8 mouse cellular contexts compared by ENCODE assay signal in genomic region chr7:105632551-105632972, GRCm38 (mm10). TPM values are rescaled to one million over a fixed set of nuclear protein-coding genes. Genes with fewer than 3 reads are reported as not detected.
A peak's percentile ranks its signal among the peaks of the same experiment; 100 is the strongest.
DNase-seq lines count a peak whose midpoint lies in the region; ATAC-seq and TF ChIP-seq lines count a peak whose summit lies in the region.

No protein-coding gene starts in this region.

- peak overlapping the region; percentile 87 for H3K9ac ChIP-seq in forebrain, embryonic 14.5 days (ENCODE audit: low read length)
- H3K9ac ChIP-seq in limb, embryonic 14.5 days (ENCODE audit: low read depth, low read length, severe bottlenecking), result peak overlapping the region; percentile 82
- peak overlapping the region; percentile 89 for H3K9ac ChIP-seq in stomach, embryonic 16.5 days (ENCODE audit: low read length)

- H3K27ac ChIP-seq in layer of hippocampus, adult 2 months, result peak overlapping the region; percentile 97
- peak overlapping the region; percentile 58; the same call in 1 of the 2 replicates for H3K27ac ChIP-seq in forebrain, embryonic 14.5 days (ENCODE audit: low read depth, low read length)
- no peak overlapping the region for H3K27ac ChIP-seq in limb, embryonic 14.5 days (replicated peaks; ENCODE audit: low read depth, low read length)
- H3K27ac ChIP-seq in stomach, embryonic 16.5 days (ENCODE audit: low read length), result no peak overlapping the region

- peaks cover 15% of the 10 kb centered on the region for H3K36me3 ChIP-seq in forebrain, embryonic 14.5 days (ENCODE audit: control insufficient read depth, insufficient read depth, low read length)
- H3K36me3 ChIP-seq in limb, embryonic 14.5 days (ENCODE audit: control insufficient read depth, insufficient read depth, low read length), result peaks cover 15% of the 10 kb centered on the region
- H3K36me3 ChIP-seq in stomach, embryonic 16.5 days (ENCODE audit: control insufficient read depth, insufficient read depth, low read length), result no peaks in the 10 kb centered on the region

- no peaks in the 10 kb centered on the region for H3K27me3 ChIP-seq in forebrain, embryonic 14.5 days (replicated peaks; ENCODE audit: control insufficient read depth, insufficient read depth, low read length)
- H3K27me3 ChIP-seq in limb, embryonic 14.5 days (ENCODE audit: control insufficient read depth, insufficient read depth, low read length), result no peaks in the 10 kb centered on the region
- H3K27me3 ChIP-seq in stomach, embryonic 16.5 days (ENCODE audit: control insufficient read depth, insufficient read depth, low read length), result no peaks in the 10 kb centered on the region

- peak overlapping the region; percentile 77 for H3K4me2 ChIP-seq in forebrain, embryonic 14.5 days (ENCODE audit: low read length)
- H3K4me2 ChIP-seq in limb, embryonic 14.5 days (replicated peaks; ENCODE audit: low read depth, low read length, severe bottlenecking), result peak overlapping the region; percentile 67
- H3K4me2 ChIP-seq in stomach, embryonic 16.5 days (ENCODE audit: low read depth, low read length), result peak overlapping the region; percentile 65

- TF ChIP-seq CTCF in layer of hippocampus, adult 2 months (conservative IDR thresholded peaks at IDR 0.05), result no peak
- no peak for TF ChIP-seq CTCF in brain, embryonic 14.5 days (IDR thresholded peaks at IDR 0.05; ENCODE audit: borderline replicate concordance, extremely low read depth, insufficient read depth, insufficient read length)

- TF ChIP-seq POLR2A in brain, embryonic 14.5 days (IDR thresholded peaks at IDR 0.05; ENCODE audit: borderline replicate concordance, extremely low read depth, insufficient read depth, insufficient read length, poor library complexity, severe bottlenecking), result no peak
- no peak for TF ChIP-seq POLR2A in limb, embryonic 14.5 days (IDR thresholded peaks at IDR 0.05; ENCODE audit: borderline replicate concordance, extremely low read depth, insufficient read depth, insufficient read length)

- WGBS in forebrain, embryonic 14.5 days, result 23% methylated on average over 4 of the region's 4 CpGs
- WGBS in limb, embryonic 14.5 days, result 24% methylated on average over 4 of the region's 4 CpGs
- 18% methylated on average over 4 of the region's 4 CpGs for WGBS in stomach, embryonic 16.5 days

- peaks cover 18% of the 10 kb centered on the region for H3K4me1 ChIP-seq in forebrain, embryonic 14.5 days (ENCODE audit: control insufficient read depth, insufficient read depth, low read length)
- H3K4me1 ChIP-seq in limb, embryonic 14.5 days (ENCODE audit: control insufficient read depth, insufficient read depth, low read length), result peaks cover 15% of the 10 kb centered on the region
- H3K4me1 ChIP-seq in stomach, embryonic 16.5 days (ENCODE audit: control insufficient read depth, insufficient read depth, low read length), result peaks cover 11% of the 10 kb centered on the region

- no peak for DNase-seq in layer of hippocampus, adult 2 months (ENCODE audit: low spot score in 2 of 2)
- no peak for DNase-seq in layer of hippocampus, postnatal 25 days (ENCODE audit: extremely low spot score in 1 of 2, low spot score in 1 of 2)
- DNase-seq in brain, embryonic 14.5 days (ENCODE audit: low read depth), result peak; percentile 44
- peak; percentile 8 for DNase-seq in forebrain, embryonic 14.5 days (ENCODE audit: low spot score)
- peak; percentile 4 for DNase-seq in limb, embryonic 14.5 days (ENCODE audit: low spot score)
- DNase-seq in thymus, postnatal 0 days (ENCODE audit: low spot score), result no peak
- no peak for DNase-seq in right cerebral cortex, postnatal 36 days (ENCODE audit: low spot score in 2 of 2)

- peak; percentile 6; the same call in 1 of the 2 replicates for ATAC-seq in forebrain, embryonic 14.5 days
- no peak for ATAC-seq in limb, embryonic 14.5 days (ENCODE audit: low FRiP score, low read depth)
- ATAC-seq in stomach, embryonic 16.5 days (ENCODE audit: insufficient read depth, low FRiP score), result no peak

- peak overlapping the region; percentile 89 for H3K4me3 ChIP-seq in layer of hippocampus, adult 2 months
- H3K4me3 ChIP-seq in forebrain, embryonic 14.5 days (ENCODE audit: low read depth, low read length), result peak overlapping the region; percentile 83
- H3K4me3 ChIP-seq in limb, embryonic 14.5 days (replicated peaks; ENCODE audit: low read length), result peak overlapping the region; percentile 81
- H3K4me3 ChIP-seq in stomach, embryonic 16.5 days (replicated peaks; ENCODE audit: low read length), result peak overlapping the region; percentile 82

- H3K9me3 ChIP-seq in forebrain, embryonic 14.5 days (replicated peaks; ENCODE audit: control insufficient read depth, low read length), result no peaks in the 10 kb centered on the region
- no peaks in the 10 kb centered on the region for H3K9me3 ChIP-seq in limb, embryonic 14.5 days (ENCODE audit: control insufficient read depth, low read length)
- H3K9me3 ChIP-seq in stomach, embryonic 16.5 days (replicated peaks; ENCODE audit: control insufficient read depth, low read length), result no peaks in the 10 kb centered on the region

RNA-seq across cellular contexts. Expression of gene Trim3, which starts 0.8 kb away (rescaled TPM):
- 100 to 1,000 TPM; 140 to 142 TPM for total RNA-seq in layer of hippocampus, adult 2 months (2021)
- total RNA-seq in layer of hippocampus, postnatal 25 days (2021), result 100 to 1,000 TPM; 124 to 145 TPM
- polyA plus RNA-seq in brain, embryonic 14.5 days (2012; rRNA removed), result 96.5 and 127 TPM in 2 replicates
- polyA plus RNA-seq in forebrain, embryonic 14.5 days (2014; fragmentation: Nextera tagmentation; extraction: Ambion mirVana), result 41.0 and 52.4 TPM in 2 replicates
- 68.3 and 77.4 TPM in 2 replicates for polyA plus RNA-seq in limb, embryonic 14.5 days (2012; rRNA removed)
- polyA plus RNA-seq in limb, embryonic 14.5 days (2014; fragmentation: Nextera tagmentation; extraction: Ambion mirVana), result 35.1 and 37.0 TPM in 2 replicates
- polyA plus RNA-seq in stomach, embryonic 16.5 days (2015; fragmentation: Nextera tagmentation; extraction: Ambion mirVana), result 29.4 and 29.7 TPM in 2 replicates
- 4.2 TPM in 2 replicates for polyA plus RNA-seq in thymus, postnatal 0 days (2015; fragmentation: Nextera tagmentation; extraction: Ambion mirVana)

RNA-seq across cellular contexts. Expression of gene Timm10b, which starts 7.3 kb away (rescaled TPM):
- 10 to 100 TPM; 67.4 to 73.7 TPM for total RNA-seq in layer of hippocampus, adult 2 months (2021)
- 10 to 100 TPM; 71.3 to 86.2 TPM for total RNA-seq in layer of hippocampus, postnatal 25 days (2021)
- 101 and 145 TPM in 2 replicates for polyA plus RNA-seq in brain, embryonic 14.5 days (2012; rRNA removed)
- polyA plus RNA-seq in forebrain, embryonic 14.5 days (2014; fragmentation: Nextera tagmentation; extraction: Ambion mirVana), result 137 and 144 TPM in 2 replicates
- 136 and 176 TPM in 2 replicates for polyA plus RNA-seq in limb, embryonic 14.5 days (2012; rRNA removed)
- polyA plus RNA-seq in limb, embryonic 14.5 days (2014; fragmentation: Nextera tagmentation; extraction: Ambion mirVana), result 176 and 202 TPM in 2 replicates
- polyA plus RNA-seq in stomach, embryonic 16.5 days (2015; fragmentation: Nextera tagmentation; extraction: Ambion mirVana), result 182 and 183 TPM in 2 replicates
- 273 and 277 TPM in 2 replicates for polyA plus RNA-seq in thymus, postnatal 0 days (2015; fragmentation: Nextera tagmentation; extraction: Ambion mirVana)

RNA-seq across cellular contexts. Expression of gene Arfip2, which starts 7.7 kb away (rescaled TPM):
- 100 to 1,000 TPM in 1 of 2 experiments, 10 to 100 TPM in 1; 98.9 to 105 TPM for total RNA-seq in layer of hippocampus, adult 2 months (2021)
- 100 to 1,000 TPM in 1 of 2 experiments, 10 to 100 TPM in 1; 94.0 to 102 TPM for total RNA-seq in layer of hippocampus, postnatal 25 days (2021)
- 103 and 120 TPM in 2 replicates for polyA plus RNA-seq in brain, embryonic 14.5 days (2012; rRNA removed)
- 92.9 and 97.6 TPM in 2 replicates for polyA plus RNA-seq in forebrain, embryonic 14.5 days (2014; fragmentation: Nextera tagmentation; extraction: Ambion mirVana)
- polyA plus RNA-seq in limb, embryonic 14.5 days (2012; rRNA removed), result 181 and 182 TPM in 2 replicates
- 106 and 110 TPM in 2 replicates for polyA plus RNA-seq in limb, embryonic 14.5 days (2014; fragmentation: Nextera tagmentation; extraction: Ambion mirVana)
- polyA plus RNA-seq in stomach, embryonic 16.5 days (2015; fragmentation: Nextera tagmentation; extraction: Ambion mirVana), result 77.9 and 78.4 TPM in 2 replicates
- 43.3 and 46.4 TPM in 2 replicates for polyA plus RNA-seq in thymus, postnatal 0 days (2015; fragmentation: Nextera tagmentation; extraction: Ambion mirVana)

RNA-seq across cellular contexts. Expression of gene Gm45799, which starts 7.8 kb away (rescaled TPM):
- 10 to 100 TPM in 1 of 2 experiments, 1 to 10 TPM in 1; 6.9 to 12.7 TPM for total RNA-seq in layer of hippocampus, adult 2 months (2021)
- 1 to 10 TPM; 8.8 to 9.6 TPM for total RNA-seq in layer of hippocampus, postnatal 25 days (2021)
- 73.1 and 134 TPM in 2 replicates for polyA plus RNA-seq in brain, embryonic 14.5 days (2012; rRNA removed)
- 17.4 and 25.0 TPM in 2 replicates for polyA plus RNA-seq in forebrain, embryonic 14.5 days (2014; fragmentation: Nextera tagmentation; extraction: Ambion mirVana)
- 173 and 186 TPM in 2 replicates for polyA plus RNA-seq in limb, embryonic 14.5 days (2012; rRNA removed)
- polyA plus RNA-seq in limb, embryonic 14.5 days (2014; fragmentation: Nextera tagmentation; extraction: Ambion mirVana), result 37.8 and 40.4 TPM in 2 replicates
- 21.1 and 37.0 TPM in 2 replicates for polyA plus RNA-seq in stomach, embryonic 16.5 days (2015; fragmentation: Nextera tagmentation; extraction: Ambion mirVana)
- polyA plus RNA-seq in thymus, postnatal 0 days (2015; fragmentation: Nextera tagmentation; extraction: Ambion mirVana), result 65.0 and 66.0 TPM in 2 replicates

RNA-seq across cellular contexts. Expression of gene Dnhd1, which starts 18.1 kb away (rescaled TPM):
- total RNA-seq in layer of hippocampus, adult 2 months (2021), result 1 to 10 TPM; 6.9 to 8.5 TPM
- total RNA-seq in layer of hippocampus, postnatal 25 days (2021), result 1 to 10 TPM; 4.6 to 5.4 TPM
- 6.3 and 7.0 TPM in 2 replicates for polyA plus RNA-seq in brain, embryonic 14.5 days (2012; rRNA removed)
- 0.96 and 1.1 TPM in 2 replicates for polyA plus RNA-seq in forebrain, embryonic 14.5 days (2014; fragmentation: Nextera tagmentation; extraction: Ambion mirVana)
- polyA plus RNA-seq in limb, embryonic 14.5 days (2012; rRNA removed), result 10.9 and 12.1 TPM in 2 replicates
- 1.4 and 1.8 TPM in 2 replicates for polyA plus RNA-seq in limb, embryonic 14.5 days (2014; fragmentation: Nextera tagmentation; extraction: Ambion mirVana)
- polyA plus RNA-seq in stomach, embryonic 16.5 days (2015; fragmentation: Nextera tagmentation; extraction: Ambion mirVana), result 1.4 and 1.5 TPM in 2 replicates
- polyA plus RNA-seq in thymus, postnatal 0 days (2015; fragmentation: Nextera tagmentation; extraction: Ambion mirVana), result 0.37 and 0.61 TPM in 2 replicates

Comparison
In these comparisons a context has a peak if more than half of its experiments do, and no peak if none do; other contexts are left out.
1. DNase-seq: peak in brain, embryonic 14.5 days (single experiment), forebrain, embryonic 14.5 days (single experiment) and limb, embryonic 14.5 days (single experiment); none in layer of hippocampus, adult 2 months (0 of 2), layer of hippocampus, postnatal 25 days (0 of 2), thymus, postnatal 0 days (single experiment) and right cerebral cortex, postnatal 36 days (0 of 2).
2. H3K27ac ChIP-seq: peak in layer of hippocampus, adult 2 months (single experiment) and forebrain, embryonic 14.5 days (single experiment); none in limb, embryonic 14.5 days (single experiment) and stomach, embryonic 16.5 days (single experiment).
3. Peak in every context shown above with its lines, with median percentiles within 50 percentile points of each other: H3K4me3 ChIP-seq, H3K4me2 ChIP-seq and H3K9ac ChIP-seq.